ENCODE assay signal across 9 mouse cellular contexts in genomic region chr3:84155146-84155545, GRCm38 (mm10). TPM values are rescaled to one million over a fixed set of nuclear protein-coding genes. Genes with fewer than 3 reads are reported as not detected.
DNase-seq lines count a peak whose midpoint lies in the region; ATAC-seq and TF ChIP-seq lines count a peak whose summit lies in the region.
"Had no signal": no experiment of that assay in that cellular context is flagged by ENCODE, and none has a peak within 500 bp of the region (broad histone marks: within the 10 kb centered on the region; RNA-seq: fewer than 3 reads in every experiment).

No protein-coding gene starts in this region.

- no peaks in the 10 kb centered on the region for H3K4me1 ChIP-seq in lung, postnatal 0 days (ENCODE audit: insufficient read depth, low read depth, low read length)
- peaks cover 10% of the 10 kb centered on the region; the same call in 1 of the 2 replicates for H3K4me1 ChIP-seq in embryonic facial prominence, embryonic 12.5 days
- H3K4me1 ChIP-seq in limb, embryonic 10.5 days, result peaks cover 39% of the 10 kb centered on the region
- peaks cover 12% of the 10 kb centered on the region; the same call in 1 of the 2 replicates for H3K4me1 ChIP-seq in neural tube, embryonic 15.5 days

- H3K27ac ChIP-seq in lung, postnatal 0 days (ENCODE audit: low read length), result no peak overlapping the region
- peak overlapping the region; percentile 65; the same call in 1 of the 2 replicates for H3K27ac ChIP-seq in embryonic facial prominence, embryonic 12.5 days
- peak overlapping the region; percentile 95 for H3K27ac ChIP-seq in limb, embryonic 10.5 days
- H3K27ac ChIP-seq in neural tube, embryonic 15.5 days (replicated peaks), result no peak overlapping the region

- peak overlapping the region; percentile 92 for H3K4me2 ChIP-seq in lung, postnatal 0 days (replicated peaks; ENCODE audit: low read depth, low read length)
- peak overlapping the region; percentile 84 for H3K4me2 ChIP-seq in embryonic facial prominence, embryonic 12.5 days (replicated peaks)
- H3K4me2 ChIP-seq in neural tube, embryonic 15.5 days, result peak overlapping the region; percentile 92

- ATAC-seq in lung, postnatal 0 days, result 0 out of 2 replicates have a peak, but pooled peaks have one; percentile 1
- 0 out of 2 replicates have a peak, but pooled peaks have one; percentile 11 for ATAC-seq in embryonic facial prominence, embryonic 12.5 days (ENCODE audit: insufficient number of reproducible peaks, insufficient read depth, low FRiP score, low TSS enrichment)
- ATAC-seq in neural tube, embryonic 15.5 days (ENCODE audit: low FRiP score), result peak; percentile 68

- H3K36me3 ChIP-seq in lung, postnatal 0 days (ENCODE audit: insufficient read depth, low read length), result no peaks in the 10 kb centered on the region
- H3K36me3 ChIP-seq in embryonic facial prominence, embryonic 12.5 days, result no peaks in the 10 kb centered on the region
- 0 out of 2 replicates have a peak, but pooled peaks cover 3% of the 10 kb centered on the region for H3K36me3 ChIP-seq in limb, embryonic 10.5 days
- H3K36me3 ChIP-seq in neural tube, embryonic 15.5 days, result peaks cover 9% of the 10 kb centered on the region

- peak overlapping the region; percentile 47 for H3K4me3 ChIP-seq in lung, postnatal 0 days (ENCODE audit: low read depth, low read length)
- peak overlapping the region; percentile 51 for H3K4me3 ChIP-seq in embryonic facial prominence, embryonic 12.5 days
- peak overlapping the region; percentile 56 for H3K4me3 ChIP-seq in limb, embryonic 10.5 days
- peak overlapping the region; percentile 61 for H3K4me3 ChIP-seq in neural tube, embryonic 15.5 days (replicated peaks)

- H3K9ac ChIP-seq in lung, postnatal 0 days (replicated peaks; ENCODE audit: low read depth), result peak overlapping the region; percentile 26; the same call in 1 of the 2 replicates
- peak overlapping the region; percentile 60 for H3K9ac ChIP-seq in embryonic facial prominence, embryonic 12.5 days
- peak overlapping the region; percentile 45 for H3K9ac ChIP-seq in neural tube, embryonic 15.5 days (replicated peaks)

- WGBS in lung, postnatal 0 days, result under 1% methylated on average over 24 of the region's 27 CpGs
- WGBS in embryonic facial prominence, embryonic 12.5 days, result under 1% methylated on average over 27 of the region's 27 CpGs
- under 1% methylated on average over 27 of the region's 27 CpGs for WGBS in limb, embryonic 10.5 days
- 0% methylated on average over 27 of the region's 27 CpGs for WGBS in neural tube, embryonic 15.5 days

- TF ChIP-seq CTCF in lung, postnatal 0 days (IDR thresholded peaks at IDR 0.05), result no peak

- no peak for TF ChIP-seq EP300 in lung, postnatal 0 days (IDR thresholded peaks at IDR 0.05)

- no peaks in the 10 kb centered on the region for H3K9me3 ChIP-seq in lung, postnatal 0 days (ENCODE audit: low read length)
- no peaks in the 10 kb centered on the region for H3K9me3 ChIP-seq in embryonic facial prominence, embryonic 12.5 days
- no peaks in the 10 kb centered on the region for H3K9me3 ChIP-seq in limb, embryonic 10.5 days (replicated peaks)
- H3K9me3 ChIP-seq in neural tube, embryonic 15.5 days (replicated peaks), result no peaks in the 10 kb centered on the region

- H3K27me3 ChIP-seq in lung, postnatal 0 days (replicated peaks; ENCODE audit: insufficient read depth, low read length), result no peaks in the 10 kb centered on the region
- H3K27me3 ChIP-seq in embryonic facial prominence, embryonic 12.5 days, result no peaks in the 10 kb centered on the region
- H3K27me3 ChIP-seq in limb, embryonic 10.5 days (ENCODE audit: low read depth, poor library complexity, severe bottlenecking), result no peaks in the 10 kb centered on the region
- H3K27me3 ChIP-seq in neural tube, embryonic 15.5 days (replicated peaks), result no peaks in the 10 kb centered on the region

- DNase-seq in lung, postnatal 0 days (ENCODE audit: low spot score), result no peak
- no peak for DNase-seq in lung, postnatal 4 days
- no peak for DNase-seq in limb, embryonic 10.5 days (ENCODE audit: low spot score)
- no peak for DNase-seq in thymus, postnatal 4 days
- DNase-seq in thymus, adult 18-20 months, result no peak
- no peak for DNase-seq in layer of hippocampus, adult 18-20 months (ENCODE audit: low spot score in 2 of 2)

RNA-seq across cellular contexts. Expression of gene Mnd1, which starts 0.4 kb away (rescaled TPM):
- polyA plus RNA-seq in lung, postnatal 0 days (2015; fragmentation: Nextera tagmentation; extraction: Ambion mirVana), result 5.3 and 6.5 TPM in 2 replicates
- 14.4 and 15.7 TPM in 2 replicates for polyA plus RNA-seq in embryonic facial prominence, embryonic 12.5 days (2016; fragmentation: Nextera tagmentation; extraction: Ambion mirVana)
- 17.4 and 21.0 TPM in 2 replicates for polyA plus RNA-seq in limb, embryonic 10.5 days (2016; fragmentation: Nextera tagmentation; extraction: Ambion mirVana)
- 1.4 and 4.5 TPM in 2 replicates for polyA plus RNA-seq in neural tube, embryonic 15.5 days (2015; fragmentation: Nextera tagmentation; extraction: Ambion mirVana)
- 1 to 10 TPM in 1 of 2 experiments, under 1 TPM in 1; 0.99 to 1.7 TPM for total RNA-seq in layer of hippocampus, adult 18-20 months (2021)

RNA-seq across cellular contexts. Expression of gene Gm6525, which starts 18.8 kb away (rescaled TPM):
- 0.57 and 0.75 TPM in 2 replicates for polyA plus RNA-seq in lung, postnatal 0 days (2015; fragmentation: Nextera tagmentation; extraction: Ambion mirVana)
- 0.97 and 1.00 TPM in 2 replicates for polyA plus RNA-seq in embryonic facial prominence, embryonic 12.5 days (2016; fragmentation: Nextera tagmentation; extraction: Ambion mirVana)
- 0.58 and 0.60 TPM in 2 replicates for polyA plus RNA-seq in limb, embryonic 10.5 days (2016; fragmentation: Nextera tagmentation; extraction: Ambion mirVana)
- 1.9 and 2.4 TPM in 2 replicates for polyA plus RNA-seq in neural tube, embryonic 15.5 days (2015; fragmentation: Nextera tagmentation; extraction: Ambion mirVana)
- total RNA-seq in layer of hippocampus, adult 18-20 months (2021), result not detected
- polyA plus RNA-seq: gonadal fat pad, adult 2 months had no signal

Comparison
In these comparisons a context has a peak if more than half of its experiments do, and no peak if none do; other contexts are left out.
1. ATAC-seq: peak in every context shown above with its lines; median percentile 68 in neural tube, embryonic 15.5 days; 11 in embryonic facial prominence, embryonic 12.5 days; 1 in lung, postnatal 0 days.
2. H3K27ac ChIP-seq: peak in embryonic facial prominence, embryonic 12.5 days (single experiment) and limb, embryonic 10.5 days (single experiment); none in lung, postnatal 0 days (single experiment) and neural tube, embryonic 15.5 days (single experiment).
3. Peak in every context shown above with its lines, with median percentiles within 50 percentile points of each other: H3K4me2 ChIP-seq, H3K4me3 ChIP-seq and H3K9ac ChIP-seq.